In the genomic region with DNA sequence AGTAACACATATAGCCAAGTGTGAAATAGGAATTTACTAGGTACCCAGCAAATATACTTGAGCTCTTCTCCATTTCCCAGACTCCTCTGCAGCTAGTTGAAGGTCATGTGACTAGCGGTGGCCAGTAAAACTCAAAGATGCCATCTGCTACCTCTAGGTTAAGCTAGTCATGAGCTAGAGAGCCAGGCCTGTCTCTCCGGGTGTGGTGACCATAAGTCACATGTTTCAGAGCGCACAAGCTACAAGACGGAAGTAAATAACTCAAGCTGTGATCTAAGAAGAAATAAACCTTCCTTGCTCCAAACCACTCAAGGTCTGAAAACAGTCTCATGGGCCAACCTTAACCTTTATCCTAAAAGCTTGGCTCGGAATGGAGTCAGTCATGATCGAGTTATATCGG, we compare ENCODE assay signal across 18 mouse cellular contexts. TPM values are rescaled to one million over a fixed set of nuclear protein-coding genes. Genes with fewer than 3 reads are reported as not detected.
DNase-seq lines count a peak whose midpoint lies in the region; ATAC-seq lines count a peak whose summit lies in the region.
"Had no signal": no experiment of that assay in that cellular context is flagged by ENCODE, and none has a peak within 500 bp of the region (broad histone marks: within the 10 kb centered on the region; RNA-seq: fewer than 3 reads in every experiment).

No protein-coding gene starts in this region.

- DNase-seq in kidney, adult 18-20 months = no peak
- no peak for DNase-seq in c-Kit-positive CD71-positive TER-119-positive erythroid progenitor cells, embryonic 14.5 days (ENCODE audit: low spot score)
- no peak for DNase-seq in testis, postnatal 10 days (ENCODE audit: low spot score)
- DNase-seq: adrenal gland, postnatal 25 days; cerebellum, adult 9-10 months; gastrocnemius, adult 2 months; heart, adult 18-20 months; kidney, adult 8-10 months; left cerebral cortex, postnatal 4 days; lung, adult 2 months; lung, postnatal 4 days had no signal

- no peak overlapping the region for H3K9ac ChIP-seq in neural tube, embryonic 12.5 days
- no peak overlapping the region for H3K9ac ChIP-seq in neural tube, embryonic 15.5 days (replicated peaks)
- no peak overlapping the region for H3K9ac ChIP-seq in forebrain, embryonic 15.5 days (replicated peaks)
- no peak overlapping the region for H3K9ac ChIP-seq in hindbrain, embryonic 15.5 days
- no peak overlapping the region for H3K9ac ChIP-seq in midbrain, embryonic 16.5 days (ENCODE audit: low read depth, low read length)
- H3K9ac ChIP-seq: embryonic facial prominence, embryonic 13.5 days; heart, embryonic 15.5 days had no signal

- no peaks in the 10 kb centered on the region for H3K27me3 ChIP-seq in neural tube, embryonic 12.5 days (replicated peaks)
- H3K27me3 ChIP-seq in neural tube, embryonic 15.5 days (replicated peaks) = no peaks in the 10 kb centered on the region
- H3K27me3 ChIP-seq in forebrain, embryonic 15.5 days = no peaks in the 10 kb centered on the region
- H3K27me3 ChIP-seq in hindbrain, embryonic 15.5 days = no peaks in the 10 kb centered on the region
- no peaks in the 10 kb centered on the region for H3K27me3 ChIP-seq in midbrain, embryonic 16.5 days (ENCODE audit: control insufficient read depth, insufficient read depth, low read depth, low read length)
- H3K27me3 ChIP-seq: embryonic facial prominence, embryonic 13.5 days; heart, embryonic 15.5 days had no signal

- H3K4me2 ChIP-seq in neural tube, embryonic 12.5 days (replicated peaks) = 0 out of 2 replicates have a peak overlapping the region, but pooled peaks have one; percentile 51
- no peak overlapping the region for H3K4me2 ChIP-seq in neural tube, embryonic 15.5 days
- no peak overlapping the region for H3K4me2 ChIP-seq in forebrain, embryonic 15.5 days (replicated peaks)
- H3K4me2 ChIP-seq in hindbrain, embryonic 15.5 days = no peak overlapping the region
- no peak overlapping the region for H3K4me2 ChIP-seq in midbrain, embryonic 16.5 days (ENCODE audit: low read length)
- H3K4me2 ChIP-seq: embryonic facial prominence, embryonic 13.5 days; heart, embryonic 15.5 days had no signal

- no peak for ATAC-seq in neural tube, embryonic 12.5 days (ENCODE audit: low FRiP score, low read depth)
- no peak for ATAC-seq in neural tube, embryonic 15.5 days (ENCODE audit: low FRiP score)
- ATAC-seq in forebrain, embryonic 15.5 days (replicated peaks) = no peak
- ATAC-seq in hindbrain, embryonic 15.5 days (ENCODE audit: low FRiP score, low read depth) = no peak
- ATAC-seq in midbrain, embryonic 16.5 days = no peak

- no peak overlapping the region for H3K27ac ChIP-seq in neural tube, embryonic 12.5 days
- H3K27ac ChIP-seq in neural tube, embryonic 15.5 days (replicated peaks) = no peak overlapping the region
- peak overlapping the region; percentile 95 for H3K27ac ChIP-seq in forebrain, embryonic 15.5 days (replicated peaks)
- H3K27ac ChIP-seq in hindbrain, embryonic 15.5 days (replicated peaks) = 0 out of 2 replicates have a peak overlapping the region, but pooled peaks have one; percentile 83
- 0 out of 2 replicates have a peak overlapping the region, but pooled peaks have one; percentile 26 for H3K27ac ChIP-seq in midbrain, embryonic 16.5 days (ENCODE audit: low read length)
- H3K27ac ChIP-seq: gastrocnemius, adult 2 months; heart, embryonic 15.5 days had no signal

- peaks cover 7% of the 10 kb centered on the region for H3K36me3 ChIP-seq in neural tube, embryonic 12.5 days
- no peaks in the 10 kb centered on the region for H3K36me3 ChIP-seq in neural tube, embryonic 15.5 days
- no peaks in the 10 kb centered on the region for H3K36me3 ChIP-seq in forebrain, embryonic 15.5 days
- no peaks in the 10 kb centered on the region for H3K36me3 ChIP-seq in hindbrain, embryonic 15.5 days
- H3K36me3 ChIP-seq in midbrain, embryonic 16.5 days (ENCODE audit: control insufficient read depth, insufficient read depth, low read length) = no peaks in the 10 kb centered on the region
- H3K36me3 ChIP-seq: heart, embryonic 15.5 days had no signal

- H3K4me1 ChIP-seq in neural tube, embryonic 12.5 days = peaks cover 61% of the 10 kb centered on the region
- peaks cover 59% of the 10 kb centered on the region for H3K4me1 ChIP-seq in neural tube, embryonic 15.5 days
- peaks cover 78% of the 10 kb centered on the region for H3K4me1 ChIP-seq in forebrain, embryonic 15.5 days
- peaks cover 58% of the 10 kb centered on the region for H3K4me1 ChIP-seq in hindbrain, embryonic 15.5 days (replicated peaks)
- peaks cover 45% of the 10 kb centered on the region for H3K4me1 ChIP-seq in midbrain, embryonic 16.5 days (ENCODE audit: control insufficient read depth, insufficient read depth, low read length)

- H3K4me3 ChIP-seq in neural tube, embryonic 12.5 days = no peak overlapping the region
- H3K4me3 ChIP-seq in neural tube, embryonic 15.5 days (replicated peaks) = no peak overlapping the region
- no peak overlapping the region for H3K4me3 ChIP-seq in forebrain, embryonic 15.5 days
- no peak overlapping the region for H3K4me3 ChIP-seq in hindbrain, embryonic 15.5 days
- H3K4me3 ChIP-seq in midbrain, embryonic 16.5 days (ENCODE audit: low read depth, low read length) = no peak overlapping the region
- H3K4me3 ChIP-seq: embryonic facial prominence, embryonic 13.5 days; gastrocnemius, adult 2 months; heart, embryonic 15.5 days had no signal

- 86% methylated on average over 7 of the region's 7 CpGs for WGBS in neural tube, embryonic 12.5 days
- WGBS in neural tube, embryonic 15.5 days = 85% methylated on average over 7 of the region's 7 CpGs
- WGBS in forebrain, embryonic 15.5 days = 89% methylated on average over 7 of the region's 7 CpGs
- 85% methylated on average over 7 of the region's 7 CpGs for WGBS in hindbrain, embryonic 15.5 days
- 77% methylated on average over 7 of the region's 7 CpGs for WGBS in midbrain, embryonic 16.5 days

- no peaks in the 10 kb centered on the region for H3K9me3 ChIP-seq in neural tube, embryonic 12.5 days
- H3K9me3 ChIP-seq in neural tube, embryonic 15.5 days (replicated peaks) = no peaks in the 10 kb centered on the region
- no peaks in the 10 kb centered on the region for H3K9me3 ChIP-seq in forebrain, embryonic 15.5 days
- H3K9me3 ChIP-seq in hindbrain, embryonic 15.5 days = no peaks in the 10 kb centered on the region
- H3K9me3 ChIP-seq in midbrain, embryonic 16.5 days (replicated peaks; ENCODE audit: control insufficient read depth, low read length, poor library complexity, severe bottlenecking) = no peaks in the 10 kb centered on the region
- H3K9me3 ChIP-seq: embryonic facial prominence, embryonic 13.5 days; heart, embryonic 15.5 days had no signal

RNA-seq across cellular contexts. Expression of gene Boc, which starts 29.7 kb away (rescaled TPM):
- 32.1 and 34.3 TPM in 2 replicates for polyA plus RNA-seq in neural tube, embryonic 12.5 days (2016; fragmentation: Nextera tagmentation; extraction: Ambion mirVana)
- 6.9 and 8.1 TPM in 2 replicates for polyA plus RNA-seq in neural tube, embryonic 15.5 days (2015; fragmentation: Nextera tagmentation; extraction: Ambion mirVana)
- 15.3 and 16.9 TPM in 2 replicates for polyA plus RNA-seq in forebrain, embryonic 15.5 days (2015; fragmentation: Nextera tagmentation; extraction: Ambion mirVana)
- polyA plus RNA-seq in hindbrain, embryonic 15.5 days (2015; fragmentation: Nextera tagmentation; extraction: Ambion mirVana) = 15.8 and 19.4 TPM in 2 replicates
- 7.3 and 10.5 TPM in 2 replicates for polyA plus RNA-seq in midbrain, embryonic 16.5 days (2015; fragmentation: Nextera tagmentation; extraction: Ambion mirVana)

Comparison
In these comparisons a context has a peak if more than half of its experiments do, and no peak if none do; other contexts are left out.
1. H3K27ac ChIP-seq: peak in forebrain, embryonic 15.5 days (single experiment), hindbrain, embryonic 15.5 days (single experiment) and midbrain, embryonic 16.5 days (single experiment); none in neural tube, embryonic 12.5 days (single experiment) and neural tube, embryonic 15.5 days (single experiment).